Mouse (Mus musculus): ENCODE data around the gene Asb18. TPM values are rescaled to one million over a fixed set of nuclear protein-coding genes. Genes with fewer than 3 reads are reported as not detected.
A peak's percentile ranks its signal among the peaks of the same experiment; 100 is the strongest.

The Asb18 gene
- polyA plus RNA-seq, 1 experiment from 2014 or later: not detected

- H3K4me1 ChIP-seq (ENCODE audit: control insufficient read depth, insufficient read depth, low read length): no peaks in the 10 kb centered on the region
- DNase-seq (ENCODE audit: low spot score) (no peak), ATAC-seq (replicated peaks; ENCODE audit: insufficient number of reproducible peaks, low FRiP score, low TSS enrichment, low read depth) (no peak)
- H3K9ac ChIP-seq (replicated peaks; ENCODE audit: low read length): no peak overlapping the region
- H3K4me3 ChIP-seq (ENCODE audit: low read depth, low read length): no peak overlapping the region
- H3K27ac ChIP-seq (replicated peaks; ENCODE audit: low read depth, low read length): no peak overlapping the region
- WGBS: 34% methylated on average over 8 of the region's 8 CpGs
- H3K27me3 ChIP-seq (ENCODE audit: control insufficient read depth, insufficient read depth, low read length): peaks cover 23% of the 10 kb centered on the region
- H3K36me3 ChIP-seq (replicated peaks; ENCODE audit: control insufficient read depth, insufficient read depth, low read depth, low read length): no peaks in the 10 kb centered on the region
- H3K9me3 ChIP-seq (replicated peaks; ENCODE audit: control insufficient read depth, low read length): no peaks in the 10 kb centered on the region
- H3K4me2 ChIP-seq (ENCODE audit: low read depth, low read length): no peak overlapping the region
Observed at GRCm38 (mm10) chr1:89971848-89972247, 42.6 kb downstream of the Asb18 start.

- ATAC-seq (replicated peaks; ENCODE audit: insufficient number of reproducible peaks, low FRiP score, low TSS enrichment, low read depth) (no peak), DNase-seq (ENCODE audit: low spot score) (no peak)
- Histone ChIP-seq H3K36me3 (replicated peaks; ENCODE audit: control insufficient read depth, insufficient read depth, low read depth, low read length) (no peaks in the 10 kb centered on the region), H3K9ac (replicated peaks; ENCODE audit: low read length) (no peak overlapping the region), H3K9me3 (replicated peaks; ENCODE audit: control insufficient read depth, low read length) (no peaks in the 10 kb centered on the region), H3K4me2 (ENCODE audit: low read depth, low read length) (no peak overlapping the region), H3K4me1 (ENCODE audit: control insufficient read depth, insufficient read depth, low read length) (no peaks in the 10 kb centered on the region), H3K27me3 (ENCODE audit: control insufficient read depth, insufficient read depth, low read length) (peaks cover 23% of the 10 kb centered on the region), H3K27ac (replicated peaks; ENCODE audit: low read depth, low read length) (no peak overlapping the region), H3K4me3 (ENCODE audit: low read depth, low read length) (no peak overlapping the region)
- 80% methylated on average over 4 of the region's 4 CpGs for WGBS
Observed at GRCm38 (mm10) chr1:89969714-89970110, 44.8 kb downstream of the Asb18 start.

DNA sequence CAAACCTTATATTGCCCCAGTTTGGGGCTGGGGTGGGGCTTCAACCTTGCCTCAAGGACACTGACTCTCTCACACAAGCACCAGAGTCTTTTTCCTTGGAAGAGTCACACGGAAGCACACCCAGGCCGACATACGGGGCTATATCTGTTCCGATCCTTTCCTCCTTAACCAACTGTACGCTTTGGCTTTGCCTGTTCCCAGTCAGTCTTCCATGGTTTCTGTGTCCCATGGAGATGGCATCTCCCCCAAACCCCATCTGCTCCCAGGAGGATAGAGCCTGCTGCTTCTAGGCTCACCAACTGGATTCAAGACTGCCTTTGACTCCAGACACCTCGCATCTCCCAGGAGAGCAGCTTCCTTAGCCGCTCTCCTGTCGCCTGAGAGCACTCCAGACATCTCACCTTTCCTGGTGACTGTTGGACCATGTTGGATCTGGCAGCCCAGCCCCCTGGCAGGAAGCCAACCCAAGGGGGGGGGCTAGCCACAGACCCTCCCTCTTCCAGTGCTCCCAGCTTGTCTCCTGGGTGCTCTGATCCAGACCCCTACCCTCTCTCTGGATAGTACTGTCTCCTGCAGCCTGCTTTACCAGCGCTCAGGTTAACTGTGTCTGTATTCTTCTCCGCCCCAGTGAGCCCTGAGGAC is 45.3 kb downstream of the Asb18 start:
- ATAC-seq (replicated peaks; ENCODE audit: insufficient number of reproducible peaks, low FRiP score, low TSS enrichment, low read depth) (0 out of 2 replicates have a peak, but pooled peaks have one; percentile 11), DNase-seq (ENCODE audit: low spot score) (no peak)
- no peak overlapping the region for H3K9ac ChIP-seq (replicated peaks; ENCODE audit: low read length)
- peaks cover 23% of the 10 kb centered on the region for H3K27me3 ChIP-seq (ENCODE audit: control insufficient read depth, insufficient read depth, low read length)
- H3K4me1 ChIP-seq (ENCODE audit: control insufficient read depth, insufficient read depth, low read length): no peaks in the 10 kb centered on the region
- no peak overlapping the region for H3K27ac ChIP-seq (replicated peaks; ENCODE audit: low read depth, low read length)
- no peaks in the 10 kb centered on the region for H3K36me3 ChIP-seq (replicated peaks; ENCODE audit: control insufficient read depth, insufficient read depth, low read depth, low read length)
- H3K4me3 ChIP-seq (ENCODE audit: low read depth, low read length): no peak overlapping the region; the same call in 1 of the 2 replicates
- WGBS: 55% methylated on average over 10 of the region's 10 CpGs
- no peaks in the 10 kb centered on the region for H3K9me3 ChIP-seq (replicated peaks; ENCODE audit: control insufficient read depth, low read length)
- no peak overlapping the region for H3K4me2 ChIP-seq (ENCODE audit: low read depth, low read length)

DNA sequence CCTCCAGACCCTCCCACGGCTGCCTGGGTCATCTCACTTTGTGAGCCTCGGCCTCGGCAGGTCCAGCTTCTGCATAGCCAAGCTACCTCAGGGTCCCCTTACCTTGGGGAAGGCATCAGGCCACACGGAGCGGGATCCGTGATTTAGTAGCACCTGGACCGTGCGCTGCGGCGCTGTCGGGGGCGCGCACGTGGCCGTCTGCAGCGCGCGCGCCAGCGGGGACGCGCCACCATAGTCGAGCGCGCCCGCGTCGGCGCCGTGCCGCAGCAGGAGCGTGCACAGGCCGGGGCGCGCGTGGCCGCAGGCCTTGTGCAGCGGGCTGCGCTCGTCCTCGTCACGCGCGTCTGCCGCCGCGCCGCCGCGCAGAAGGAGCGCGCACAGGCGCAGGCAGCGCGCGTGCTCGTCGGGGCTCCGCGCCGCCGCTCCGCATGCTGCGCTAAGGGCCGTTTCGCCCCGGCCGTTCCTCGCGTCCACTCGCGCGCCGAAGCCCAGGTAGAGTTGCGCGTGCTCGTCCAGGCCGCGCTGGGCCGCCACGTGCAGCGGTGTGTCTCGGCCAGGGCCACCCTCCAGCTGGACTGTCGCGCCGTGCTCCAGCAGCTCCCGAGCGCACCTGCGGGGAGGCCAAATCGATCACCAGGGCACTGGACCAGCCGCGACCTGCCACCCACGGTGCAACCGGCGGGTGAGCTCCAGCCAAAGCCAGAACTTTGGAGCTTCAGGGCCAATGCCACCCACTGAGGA is 46.2 kb downstream of the Asb18 start:
- 0 out of 2 replicates have a peak, but pooled peaks have one; percentile 25 for ATAC-seq (replicated peaks; ENCODE audit: insufficient number of reproducible peaks, low FRiP score, low TSS enrichment, low read depth)

DNA sequence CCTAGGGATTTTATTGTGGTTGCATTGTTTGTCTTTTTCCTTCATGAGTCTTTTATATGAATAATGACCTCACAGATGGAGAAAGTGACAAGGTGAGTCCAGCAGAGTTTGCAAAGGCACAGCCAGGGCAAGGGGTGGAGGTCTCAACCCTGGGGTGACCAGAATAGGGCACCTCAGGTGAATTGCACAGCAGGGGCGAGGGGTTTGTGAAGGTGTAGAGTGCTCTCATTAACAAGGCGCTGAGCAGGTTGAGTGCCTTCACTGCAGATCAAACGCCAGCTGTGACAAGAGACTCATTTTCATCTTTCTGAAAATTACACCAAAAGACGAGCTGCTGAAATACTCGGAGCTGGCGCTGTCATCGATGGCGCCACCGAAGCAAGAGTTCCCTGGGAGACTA is 46.9 kb downstream of the Asb18 start:
- no peaks in the 10 kb centered on the region for H3K9me3 ChIP-seq (replicated peaks; ENCODE audit: control insufficient read depth, low read length)
- no peak overlapping the region for H3K27ac ChIP-seq (replicated peaks; ENCODE audit: low read depth, low read length)
- no peak for ATAC-seq (replicated peaks; ENCODE audit: insufficient number of reproducible peaks, low FRiP score, low TSS enrichment, low read depth)
- no peaks in the 10 kb centered on the region for H3K4me1 ChIP-seq (ENCODE audit: control insufficient read depth, insufficient read depth, low read length)
- no peak for DNase-seq (ENCODE audit: low spot score)
- peak overlapping the region; percentile 59 for H3K4me3 ChIP-seq (ENCODE audit: low read depth, low read length)
- H3K9ac ChIP-seq (replicated peaks; ENCODE audit: low read length): no peak overlapping the region
- no peaks in the 10 kb centered on the region for H3K36me3 ChIP-seq (replicated peaks; ENCODE audit: control insufficient read depth, insufficient read depth, low read depth, low read length)
- H3K4me2 ChIP-seq (ENCODE audit: low read depth, low read length): peak overlapping the region; percentile 91; the same call in 1 of the 2 replicates
- WGBS: 21% methylated on average over 9 of the region's 9 CpGs
- H3K27me3 ChIP-seq (ENCODE audit: control insufficient read depth, insufficient read depth, low read length): peaks cover 23% of the 10 kb centered on the region

More for the DNA sequence above, 46.2 kb downstream of the Asb18 start:
- under 1% methylated on average over 86 of the region's 95 CpGs for WGBS
- Histone ChIP-seq H3K9me3 (replicated peaks; ENCODE audit: control insufficient read depth, low read length) (no peaks in the 10 kb centered on the region), H3K27ac (replicated peaks; ENCODE audit: low read depth, low read length) (no peak overlapping the region), H3K9ac (replicated peaks; ENCODE audit: low read length) (peak overlapping the region; percentile 59), H3K4me1 (ENCODE audit: control insufficient read depth, insufficient read depth, low read length) (no peaks in the 10 kb centered on the region), H3K27me3 (ENCODE audit: control insufficient read depth, insufficient read depth, low read length) (peaks cover 23% of the 10 kb centered on the region), H3K4me3 (ENCODE audit: low read depth, low read length) (peak overlapping the region; percentile 59), H3K4me2 (ENCODE audit: low read depth, low read length) (peak overlapping the region; percentile 91), H3K36me3 (replicated peaks; ENCODE audit: control insufficient read depth, insufficient read depth, low read depth, low read length) (no peaks in the 10 kb centered on the region)
- DNase-seq (ENCODE audit: low spot score): peak; percentile 49

DNA sequence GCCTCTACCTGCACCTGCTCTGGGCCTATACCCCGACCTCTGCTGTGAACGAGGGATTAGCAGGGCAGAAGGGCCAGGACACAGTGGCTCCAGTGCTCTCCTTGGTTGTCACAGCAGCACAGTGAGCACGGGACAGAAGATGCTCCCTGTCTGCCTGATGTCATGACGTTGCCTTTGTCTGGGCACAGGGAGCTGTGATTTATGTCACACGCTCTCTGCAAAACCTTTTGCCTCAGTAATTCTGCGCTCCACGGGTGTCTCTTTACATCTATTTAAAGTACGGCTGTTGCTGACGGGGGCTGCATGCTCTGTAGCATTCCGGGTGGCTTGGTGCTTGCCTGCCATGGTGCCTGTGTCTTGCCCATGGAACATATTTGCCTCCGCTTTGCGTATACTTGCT is 50.0 kb downstream of the Asb18 start:
- ATAC-seq (replicated peaks; ENCODE audit: insufficient number of reproducible peaks, low FRiP score, low TSS enrichment, low read depth) (no peak), DNase-seq (ENCODE audit: low spot score) (no peak)
- Histone ChIP-seq H3K4me2 (ENCODE audit: low read depth, low read length) (no peak overlapping the region), H3K4me1 (ENCODE audit: control insufficient read depth, insufficient read depth, low read length) (no peaks in the 10 kb centered on the region), H3K9ac (replicated peaks; ENCODE audit: low read length) (no peak overlapping the region), H3K36me3 (replicated peaks; ENCODE audit: control insufficient read depth, insufficient read depth, low read depth, low read length) (no peaks in the 10 kb centered on the region), H3K4me3 (ENCODE audit: low read depth, low read length) (no peak overlapping the region), H3K27me3 (ENCODE audit: control insufficient read depth, insufficient read depth, low read length) (peaks cover 16% of the 10 kb centered on the region), H3K9me3 (replicated peaks; ENCODE audit: control insufficient read depth, low read length) (no peaks in the 10 kb centered on the region), H3K27ac (replicated peaks; ENCODE audit: low read depth, low read length) (no peak overlapping the region)
- WGBS: 70% methylated on average over 12 of the region's 12 CpGs

DNA sequence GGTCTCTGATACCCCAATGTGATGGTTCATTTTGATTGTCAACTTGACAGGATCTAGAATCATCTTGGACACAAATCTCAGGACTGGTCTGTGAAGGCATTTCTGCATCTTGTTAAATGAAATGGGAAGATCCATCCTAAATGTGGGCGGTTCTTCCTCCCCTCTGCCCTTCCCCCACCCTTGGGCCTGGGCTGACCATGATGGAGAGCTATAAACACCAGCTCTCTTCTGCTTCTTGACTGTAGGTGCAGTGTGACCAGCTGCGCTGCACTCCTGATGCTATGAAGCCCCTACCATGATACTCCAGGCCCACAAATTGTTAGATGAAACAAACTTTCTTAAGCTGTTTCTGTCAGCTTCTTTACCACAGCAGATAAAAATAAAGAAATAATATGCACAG is 51.2 kb downstream of the Asb18 start:
- Histone ChIP-seq H3K4me1 (ENCODE audit: control insufficient read depth, insufficient read depth, low read length) (no peaks in the 10 kb centered on the region), H3K27ac (replicated peaks; ENCODE audit: low read depth, low read length) (no peak overlapping the region), H3K4me2 (ENCODE audit: low read depth, low read length) (no peak overlapping the region), H3K9me3 (replicated peaks; ENCODE audit: control insufficient read depth, low read length) (no peaks in the 10 kb centered on the region), H3K27me3 (ENCODE audit: control insufficient read depth, insufficient read depth, low read length) (peaks cover 5% of the 10 kb centered on the region), H3K4me3 (ENCODE audit: low read depth, low read length) (no peak overlapping the region), H3K36me3 (replicated peaks; ENCODE audit: control insufficient read depth, insufficient read depth, low read depth, low read length) (no peaks in the 10 kb centered on the region), H3K9ac (replicated peaks; ENCODE audit: low read length) (no peak overlapping the region)
- ATAC-seq (replicated peaks; ENCODE audit: insufficient number of reproducible peaks, low FRiP score, low TSS enrichment, low read depth) (no peak), DNase-seq (ENCODE audit: low spot score) (no peak)
- 88% methylated on average over 2 of the region's 2 CpGs for WGBS

DNA sequence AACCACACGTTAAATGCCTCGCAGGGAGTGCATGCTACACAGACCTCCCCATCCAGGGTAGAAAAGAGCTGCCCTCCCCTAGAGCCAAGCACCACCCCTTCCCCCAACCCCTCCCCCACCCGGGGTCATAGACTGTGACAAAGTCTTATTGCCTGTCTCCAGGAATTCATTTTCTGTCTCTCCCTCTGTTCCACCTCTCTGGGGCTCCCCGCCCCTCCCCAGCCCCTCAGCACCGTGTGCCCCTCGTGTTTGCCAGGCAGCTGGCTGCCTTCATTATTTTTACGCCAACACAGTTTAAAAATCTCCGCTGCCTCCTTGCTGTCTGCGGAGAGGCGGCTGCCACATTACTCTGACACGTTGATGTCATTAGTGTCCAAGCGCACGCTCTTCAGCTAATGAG is 52.4 kb downstream of the Asb18 start:
- no peaks in the 10 kb centered on the region for H3K4me1 ChIP-seq (ENCODE audit: control insufficient read depth, insufficient read depth, low read length)
- WGBS: 13% methylated on average over 13 of the region's 13 CpGs
- no peak overlapping the region for H3K27ac ChIP-seq (replicated peaks; ENCODE audit: low read depth, low read length)
- no peak overlapping the region for H3K4me2 ChIP-seq (ENCODE audit: low read depth, low read length)
- no peaks in the 10 kb centered on the region; the same call in 1 of the 2 replicates for H3K27me3 ChIP-seq (ENCODE audit: control insufficient read depth, insufficient read depth, low read length)
- H3K9me3 ChIP-seq (replicated peaks; ENCODE audit: control insufficient read depth, low read length): no peaks in the 10 kb centered on the region
- no peak for DNase-seq (ENCODE audit: low spot score)
- no peak for ATAC-seq (replicated peaks; ENCODE audit: insufficient number of reproducible peaks, low FRiP score, low TSS enrichment, low read depth)
- H3K9ac ChIP-seq (replicated peaks; ENCODE audit: low read length): no peak overlapping the region
- no peak overlapping the region for H3K4me3 ChIP-seq (ENCODE audit: low read depth, low read length)
- no peaks in the 10 kb centered on the region for H3K36me3 ChIP-seq (replicated peaks; ENCODE audit: control insufficient read depth, insufficient read depth, low read depth, low read length)

Measured in embryonic facial prominence, embryonic 11.5 days (tissue).